Mouse (Mus musculus) adrenal gland, postnatal 14 days (tissue): ENCODE data around the gene Soat2. TPM values are rescaled to one million over a fixed set of nuclear protein-coding genes. Genes with fewer than 3 reads are reported as not detected.

Experiments used
- DNase-seq: peaks from one replicate; pipeline ENCODE4 v3.0.0; 2021; ENCODE audit warnings: mixed read lengths
- total RNA-seq: library from RNA; stranded (reverse); gene quantifications from 2 replicates; pipeline ENCODE4 v1.2.3, GENCODE M21; 2021

The Soat2 gene
- total RNA-seq, 1 experiment from 2014 or later, result 4.7 TPM

GRCm38 (mm10) chr15:102191699-102192098 is 41.4 kb downstream of the Soat2 start:
- no peak for DNase-seq

GRCm38 (mm10) chr15:102192271-102192812 is 42.0 kb downstream of the Soat2 start:
- no peak for DNase-seq

- DNase-seq, result no peak
Measured at GRCm38 (mm10) chr15:102192820-102193386, 42.6 kb downstream of the Soat2 start.

GRCm38 (mm10) chr15:102193652-102194051 is 43.3 kb downstream of the Soat2 start:
- no peak for DNase-seq

- no peak for DNase-seq
Measured at GRCm38 (mm10) chr15:102194439-102194838, 44.1 kb downstream of the Soat2 start.

- peak; percentile 55 for DNase-seq
Measured at GRCm38 (mm10) chr15:102195373-102195772, 45.0 kb downstream of the Soat2 start.

- no peak for DNase-seq
Measured at GRCm38 (mm10) chr15:102198841-102199240, 48.5 kb downstream of the Soat2 start.

- DNase-seq, result peak; percentile 99
Measured at GRCm38 (mm10) chr15:102202971-102203834, 52.9 kb downstream of the Soat2 start, which contains the start of gene Zfp740. Gene Zfp740, plus strand, starts transcription at chr15:102203249.

GRCm38 (mm10) chr15:102203835-102204381 is 53.6 kb downstream of the Soat2 start:
- peak; percentile 83 for DNase-seq

GRCm38 (mm10) chr15:102204674-102205505 is 54.6 kb downstream of the Soat2 start, which contains the start of gene Csad:
Gene Csad, minus strand, starts transcription at chr15:102204724.
- DNase-seq, result peak; percentile 51

GRCm38 (mm10) chr15:102205779-102206178 is 55.5 kb downstream of the Soat2 start:
- DNase-seq, result peak; percentile 30

- DNase-seq, result no peak
Measured at GRCm38 (mm10) chr15:102207351-102207750, 57.0 kb downstream of the Soat2 start.

GRCm38 (mm10) chr15:102208092-102208561 is 57.8 kb downstream of the Soat2 start:
- no peak for DNase-seq

- DNase-seq, result no peak
Measured at GRCm38 (mm10) chr15:102209114-102209513, 58.8 kb downstream of the Soat2 start.

- peak; percentile 26 for DNase-seq
Measured at GRCm38 (mm10) chr15:102210816-102211215, 60.5 kb downstream of the Soat2 start.

GRCm38 (mm10) chr15:102211895-102212294 is 61.6 kb downstream of the Soat2 start:
- no peak for DNase-seq

Other genes with a start within 250 kb of the Soat2 start
- gene Krt4, start 225.8 kb upstream of the Soat2 start, total RNA-seq, result 0.15 TPM in 1 of 2 replicates, not detected in the other
- 3.7 and 3.9 TPM in 2 replicates for gene Krt79, start 210.2 kb upstream of the Soat2 start, total RNA-seq
- not detected in 2 replicates for gene Krt78, start 196.2 kb upstream of the Soat2 start, total RNA-seq
- 1.5 and 14.6 TPM in 2 replicates for gene Krt8, start 146.0 kb upstream of the Soat2 start, total RNA-seq
- 2.4 and 11.6 TPM in 2 replicates for gene Krt18, start 122.3 kb upstream of the Soat2 start, total RNA-seq
- 224 and 250 TPM in 2 replicates for gene Eif4b, start 76.8 kb upstream of the Soat2 start, total RNA-seq
- 83.0 and 121 TPM in 2 replicates for gene Tns2, start 50.1 kb upstream of the Soat2 start, total RNA-seq
- gene Spryd3, start 14.3 kb upstream of the Soat2 start, total RNA-seq, result 23.3 and 30.8 TPM in 2 replicates
- 45.7 and 48.0 TPM in 2 replicates for gene Igfbp6, start 6.2 kb upstream of the Soat2 start, total RNA-seq
- gene Zfp740, start 52.7 kb downstream of the Soat2 start, total RNA-seq, result 58.4 and 83.0 TPM in 2 replicates
- 115 and 120 TPM in 2 replicates for gene Csad, start 54.2 kb downstream of the Soat2 start, total RNA-seq
- 3.0 and 18.4 TPM in 2 replicates for gene Itgb7, start 81.4 kb downstream of the Soat2 start, total RNA-seq
- gene Rarg, start 107.0 kb downstream of the Soat2 start, total RNA-seq, result 25.5 and 27.8 TPM in 2 replicates
- not detected in 2 replicates for gene Gm9918, start 120.0 kb downstream of the Soat2 start, total RNA-seq
- gene Mfsd5, start 128.9 kb downstream of the Soat2 start, total RNA-seq, result 29.9 and 34.3 TPM in 2 replicates
- gene Espl1, start 145.7 kb downstream of the Soat2 start, total RNA-seq, result 6.6 and 10.7 TPM in 2 replicates
- gene Pfdn5, start 175.6 kb downstream of the Soat2 start, total RNA-seq, result 330 and 361 TPM in 2 replicates
- gene Myg1, start 181.2 kb downstream of the Soat2 start, total RNA-seq, result 52.7 and 59.2 TPM in 2 replicates
- gene Aaas, start 200.2 kb downstream of the Soat2 start, total RNA-seq, result 22.5 and 23.2 TPM in 2 replicates
- not detected in 2 replicates for gene Sp7, start 216.7 kb downstream of the Soat2 start, total RNA-seq